Mouse (Mus musculus) lung, postnatal 0 days (tissue): Measurements from ENCODE around the gene Fam166a. TPM values are rescaled to one million over a fixed set of nuclear protein-coding genes. Genes with fewer than 3 reads are reported as not detected.

Source experiments
- ATAC-seq: fragments of 200-750 bp; cut with Nextera tagmentation; 2 replicates; pipeline ENCODE4 v1.8.0; 2017; ENCODE audit warnings: moderate library complexity
- DNase-seq: peaks from one replicate; pipeline ENCODE4 v3.0.0-alpha.2; 2016; ENCODE audit warnings: low spot score
- H3K27ac ChIP-seq: fragments of 300-500 bp; sonication (generic); 2 replicates; pipeline ENCODE4 v1.5.1; 2014; ENCODE audit warnings: antibody characterized with exemption, mild to moderate bottlenecking, low read length, mixed read lengths
- H3K27me3 ChIP-seq: fragments of 300-500 bp; sonication (generic); replicated peaks from 2 replicates; pipeline ENCODE4 v1.6.1; 2014; ENCODE audit warnings: low read length, mixed read lengths; ENCODE audit not compliant: insufficient read depth
- H3K36me3 ChIP-seq: fragments of 300-500 bp; sonication (generic); 2 replicates; pipeline ENCODE4 v1.6.1; 2014; ENCODE audit warnings: low read length, mixed read lengths; ENCODE audit not compliant: insufficient read depth
- H3K4me1 ChIP-seq: fragments of 300-500 bp; sonication (generic); 2 replicates; pipeline ENCODE4 v1.6.1; 2014; ENCODE audit warnings: antibody characterized with exemption, low read depth, low read length, mixed read lengths; ENCODE audit not compliant: insufficient read depth
- H3K4me2 ChIP-seq: fragments of 300-500 bp; sonication (generic); replicated peaks from 2 replicates; pipeline ENCODE4 v1.6.1; 2014; ENCODE audit warnings: low read depth, mild to moderate bottlenecking, low read length, moderate library complexity, mixed read lengths
- H3K4me3 ChIP-seq: fragments of 300-500 bp; sonication (generic); 2 replicates; pipeline ENCODE4 v1.5.1; 2014; ENCODE audit warnings: low read depth, low read length
- H3K9ac ChIP-seq: fragments of 300-500 bp; sonication (generic); replicated peaks from 2 replicates; pipeline ENCODE4 v1.6.1; 2014; ENCODE audit warnings: low read depth, mild to moderate bottlenecking
- H3K9me3 ChIP-seq: fragments of 300-500 bp; sonication (generic); 2 replicates; pipeline ENCODE4 v1.6.1; 2016; ENCODE audit warnings: low read length, mixed read lengths
- CTCF ChIP-seq: IDR thresholded peaks from 2 replicates; pipeline ENCODE4 v1.5.1; 2016; ENCODE audit warnings: antibody characterized with exemption, mild to moderate bottlenecking
- EP300 ChIP-seq: IDR thresholded peaks from 2 replicates; pipeline ENCODE4 v1.6.1; 2016; ENCODE audit warnings: antibody characterized with exemption, mild to moderate bottlenecking, control low read depth
- WGBS: fragments of 180-500 bp; shearing (Covaris S2); extraction: QIAGEN DNeasy Blood & Tissue Kit; methylation state at CpG from one replicate; pipeline ENCODE4 v1.1.7; 2014; 5-methylcytosine and 5-hydroxymethylcytosine counted together
- polyA plus RNA-seq: library from polyadenylated mRNA; unstranded; fragments of >200 nt; fragmentation: Nextera tagmentation; extraction: Ambion mirVana; gene quantifications from 2 replicates; pipeline ENCODE4 v1.2.1, GENCODE M21; 2015

Gene Fam166a
- polyA plus RNA-seq, 1 experiment from 2014 or later = 0.32 TPM

DNA sequence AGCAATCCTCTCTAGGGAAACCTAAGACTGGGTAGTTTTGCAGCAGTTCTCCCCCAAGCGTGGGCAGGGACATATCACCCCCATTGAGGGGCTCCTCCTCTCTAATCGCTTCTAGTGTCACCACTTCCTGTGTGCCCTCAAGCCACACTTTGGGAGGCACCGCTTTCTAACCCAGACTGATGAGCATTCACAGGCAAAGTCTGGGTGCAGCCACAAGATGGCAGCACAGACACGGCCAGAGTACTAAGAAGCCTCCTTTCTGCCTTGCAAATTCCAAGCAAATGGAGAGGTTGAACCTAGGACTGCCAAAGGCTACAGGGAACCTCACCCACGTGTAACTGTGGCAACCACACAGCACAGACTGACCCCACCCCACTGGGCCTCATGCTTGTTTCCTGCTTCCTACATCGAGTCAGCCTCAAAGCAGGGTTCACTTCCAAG lies 25.2 kb upstream of the Fam166a start:
- Histone ChIP-seq H3K27ac (peak overlapping the region; percentile 54; the same call in 1 of the 2 replicates), H3K4me2 (0 out of 2 replicates have a peak overlapping the region, but pooled peaks have one; percentile 15), H3K4me1 (peaks cover 18% of the 10 kb centered on the region), H3K4me3 (no peak overlapping the region), H3K27me3 (no peaks in the 10 kb centered on the region), H3K9me3 (no peaks in the 10 kb centered on the region), H3K36me3 (no peaks in the 10 kb centered on the region), H3K9ac (no peak overlapping the region)
- ATAC-seq (peak; percentile 79), DNase-seq (peak; percentile 96)
- 0% methylated on average over 6 of the region's 6 CpGs for WGBS
- TF ChIP-seq EP300 (peak; percentile 22; the same call in 1 of the 2 replicates), CTCF (peak; percentile 99)

GRCm38 (mm10) chr2:25194006-25194405 lies 24.5 kb upstream of the Fam166a start:
- H3K4me1 ChIP-seq = peaks cover 18% of the 10 kb centered on the region
- 0 out of 2 replicates have a peak overlapping the region, but pooled peaks have one; percentile 62 for H3K4me2 ChIP-seq
- 69% methylated on average over 5 of the region's 5 CpGs for WGBS
- no peak overlapping the region for H3K9ac ChIP-seq
- H3K36me3 ChIP-seq = peaks cover 4% of the 10 kb centered on the region; the same call in 1 of the 2 replicates
- H3K4me3 ChIP-seq = no peak overlapping the region
- H3K27me3 ChIP-seq = no peaks in the 10 kb centered on the region
- DNase-seq = no peak
- peak overlapping the region; percentile 54 for H3K27ac ChIP-seq
- no peaks in the 10 kb centered on the region for H3K9me3 ChIP-seq
- ATAC-seq = no peak
- TF ChIP-seq EP300 (no peak), CTCF (no peak)

GRCm38 (mm10) chr2:25194486-25195171 lies 23.9 kb upstream of the Fam166a start:
- Histone ChIP-seq H3K36me3 (peaks cover 8% of the 10 kb centered on the region; the same call in 1 of the 2 replicates), H3K27me3 (no peaks in the 10 kb centered on the region), H3K4me2 (peak overlapping the region; percentile 62; the same call in 1 of the 2 replicates), H3K9ac (no peak overlapping the region), H3K27ac (peak overlapping the region; percentile 15; the same call in 1 of the 2 replicates), H3K4me3 (no peak overlapping the region), H3K4me1 (peaks cover 18% of the 10 kb centered on the region), H3K9me3 (no peaks in the 10 kb centered on the region)
- TF ChIP-seq EP300 = no peak
- no peak for TF ChIP-seq CTCF
- 74% methylated on average over 17 of the region's 17 CpGs for WGBS
- DNase-seq = peak; percentile 37
- ATAC-seq = no peak

DNA sequence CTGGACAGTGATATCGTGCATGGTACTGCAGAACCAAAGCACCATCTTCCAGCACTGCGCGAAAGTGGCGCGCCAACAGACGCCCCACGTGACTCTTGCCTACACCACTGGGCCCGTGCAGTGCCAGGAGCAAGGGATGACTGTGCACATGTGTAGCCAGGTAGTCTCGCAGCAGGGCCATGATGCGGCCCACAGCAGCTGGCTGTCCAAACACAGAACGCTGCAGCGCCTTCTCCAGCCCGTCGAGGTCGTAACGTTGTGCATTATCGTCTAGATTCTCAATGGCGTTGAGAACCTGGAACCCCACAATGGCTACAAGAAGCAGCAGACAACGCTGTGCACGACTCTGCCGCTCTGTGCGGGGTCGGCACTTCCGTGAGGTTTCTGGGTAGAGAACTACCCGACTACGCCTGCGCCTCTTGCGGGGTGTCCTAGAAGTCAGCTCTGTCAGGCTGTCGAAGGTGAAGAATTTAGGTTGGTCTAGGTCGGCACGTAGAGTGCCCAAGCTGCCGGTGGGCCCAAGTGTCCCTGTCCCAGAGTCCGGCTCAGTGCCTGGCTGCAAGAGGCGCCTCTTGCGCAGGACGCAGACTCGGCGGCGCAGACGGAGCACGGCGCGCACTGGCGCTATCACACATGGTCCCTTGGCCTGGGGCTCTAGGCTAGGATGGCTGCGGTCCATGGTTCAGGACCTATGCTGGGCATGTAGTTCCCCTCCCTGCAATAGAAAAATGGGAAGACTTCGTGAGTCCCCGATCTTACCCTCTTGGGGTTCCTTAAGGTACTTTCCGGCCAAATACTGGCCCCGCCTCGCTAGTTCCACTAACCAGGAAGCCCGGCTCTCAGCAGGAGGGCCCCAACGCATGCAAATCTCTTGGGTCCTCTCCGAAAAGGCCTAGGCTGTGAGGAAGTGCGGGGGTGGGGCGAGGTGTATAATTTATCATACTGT lies 23.1 kb upstream of the Fam166a start:
- no peaks in the 10 kb centered on the region for H3K27me3 ChIP-seq
- H3K9me3 ChIP-seq = no peaks in the 10 kb centered on the region
- WGBS = 17% methylated on average over 55 of the region's 55 CpGs
- no peak for TF ChIP-seq CTCF
- TF ChIP-seq EP300 = no peak
- peak overlapping the region; percentile 91 for H3K27ac ChIP-seq
- peak overlapping the region; percentile 36 for H3K4me3 ChIP-seq
- peak overlapping the region; percentile 62 for H3K4me2 ChIP-seq
- ATAC-seq = peak; percentile 16; the same call in 1 of the 2 replicates
- H3K9ac ChIP-seq = peak overlapping the region; percentile 29
- peaks cover 16% of the 10 kb centered on the region; the same call in 1 of the 2 replicates for H3K36me3 ChIP-seq
- H3K4me1 ChIP-seq = peaks cover 18% of the 10 kb centered on the region
- peak; percentile 74 for DNase-seq

GRCm38 (mm10) chr2:25196172-25196954 lies 22.2 kb upstream of the Fam166a start, which contains the start of gene Tor4a:
Gene Tor4a, minus strand, starts transcription at chr2:25196886.
- H3K9me3 ChIP-seq = no peaks in the 10 kb centered on the region
- peak within 1 kb of the TSS; percentile 29; the same call in 1 of the 2 replicates for H3K9ac ChIP-seq
- H3K4me3 ChIP-seq = peak within 1 kb of the TSS; percentile 36
- DNase-seq = peak; percentile 95
- peak within 1 kb of the TSS; percentile 62 for H3K4me2 ChIP-seq
- 5% methylated on average over 7 of the region's 8 CpGs for WGBS
- H3K27ac ChIP-seq = peak within 1 kb of the TSS; percentile 91
- peak; percentile 87 for ATAC-seq
- H3K27me3 ChIP-seq = no peaks in the 10 kb centered on the region
- peaks cover 23% of the 10 kb centered on the region; the same call in 1 of the 2 replicates for H3K36me3 ChIP-seq
- TF ChIP-seq CTCF (no peak), EP300 (peak; percentile 78)
- peaks cover 18% of the 10 kb centered on the region for H3K4me1 ChIP-seq
